Mouse (Mus musculus): ENCODE measurements around the gene Hoxa10. TPM values are rescaled to one million over a fixed set of nuclear protein-coding genes. Genes with fewer than 3 reads are reported as not detected.

Hoxa10 gene
- polyA plus RNA-seq, 1 experiment from 2014 or later, result 0.20 TPM

GRCm38 (mm10) chr6:52259811-52260261 is 19.2 kb upstream of the Hoxa10 start:
- peak overlapping the region; percentile 81 for H3K4me2 ChIP-seq
- no peak overlapping the region for H3K27ac ChIP-seq (ENCODE audit: low read depth, low read length)
- under 1% methylated on average over 38 of the region's 39 CpGs for WGBS (ENCODE audit: insufficient replicate concordance)
- H3K36me3 ChIP-seq (ENCODE audit: control insufficient read depth, insufficient read depth, low read length), result no peaks in the 10 kb centered on the region
- H3K9me3 ChIP-seq (replicated peaks; ENCODE audit: control insufficient read depth, low read length), result no peaks in the 10 kb centered on the region
- no peaks in the 10 kb centered on the region; the same call in 1 of the 2 replicates for H3K4me1 ChIP-seq (ENCODE audit: control insufficient read depth, insufficient read depth, low read length)
- no peak overlapping the region for H3K9ac ChIP-seq (ENCODE audit: low read depth, low read length)
- no peak for ATAC-seq (replicated peaks; ENCODE audit: insufficient number of reproducible peaks, low FRiP score, low TSS enrichment)
- H3K27me3 ChIP-seq (ENCODE audit: control insufficient read depth, insufficient read depth, low read length), result peaks cover 93% of the 10 kb centered on the region
- H3K4me3 ChIP-seq (ENCODE audit: low read depth, low read length), result peak overlapping the region; percentile 52

DNA sequence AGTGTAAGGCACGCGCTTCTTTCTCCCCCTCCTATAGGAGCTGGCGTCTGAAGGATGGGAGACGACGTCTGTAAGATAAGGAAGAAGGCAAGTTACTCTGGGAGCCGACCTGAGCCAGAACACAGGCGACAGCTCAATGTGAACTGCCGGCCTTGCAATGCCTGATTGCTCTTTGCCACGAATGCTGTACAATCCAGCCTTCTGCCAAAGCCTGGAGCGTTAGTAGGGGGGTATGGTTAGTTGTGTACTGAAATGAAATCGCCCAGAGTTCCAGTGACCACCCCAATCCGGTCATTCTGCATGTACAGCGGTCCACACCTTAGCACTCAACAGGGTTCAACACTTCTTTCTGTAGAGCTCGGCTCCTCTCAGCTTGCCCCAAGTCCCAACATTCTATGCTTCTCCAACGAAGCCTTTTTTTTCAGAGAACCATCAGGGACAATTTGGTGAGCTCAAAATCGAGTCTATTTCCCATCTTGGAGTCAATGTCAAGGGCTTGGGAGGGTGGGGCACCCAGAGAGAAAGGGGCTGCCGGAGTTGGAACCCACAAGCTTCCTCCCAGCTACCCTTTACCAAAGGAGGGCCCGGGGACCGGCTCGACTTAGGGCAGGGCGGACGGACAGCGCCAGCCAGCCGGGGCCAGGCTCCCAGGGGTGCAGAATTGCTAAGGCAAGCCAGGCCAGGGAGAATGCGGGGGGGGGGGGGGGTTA is 18.6 kb upstream of the Hoxa10 start:
- H3K4me3 ChIP-seq (ENCODE audit: low read depth, low read length), result peak overlapping the region; percentile 52; the same call in 1 of the 2 replicates
- no peaks in the 10 kb centered on the region; the same call in 1 of the 2 replicates for H3K4me1 ChIP-seq (ENCODE audit: control insufficient read depth, insufficient read depth, low read length)
- H3K9me3 ChIP-seq (replicated peaks; ENCODE audit: control insufficient read depth, low read length), result no peaks in the 10 kb centered on the region
- ATAC-seq (replicated peaks; ENCODE audit: insufficient number of reproducible peaks, low FRiP score, low TSS enrichment), result no peak
- no peak overlapping the region for H3K27ac ChIP-seq (ENCODE audit: low read depth, low read length)
- no peaks in the 10 kb centered on the region for H3K36me3 ChIP-seq (ENCODE audit: control insufficient read depth, insufficient read depth, low read length)
- H3K27me3 ChIP-seq (ENCODE audit: control insufficient read depth, insufficient read depth, low read length), result peaks cover 88% of the 10 kb centered on the region
- WGBS (ENCODE audit: insufficient replicate concordance), result 3% methylated on average over 24 of the region's 25 CpGs
- H3K9ac ChIP-seq (ENCODE audit: low read depth, low read length), result no peak overlapping the region
- no peak overlapping the region; the same call in 1 of the 2 replicates for H3K4me2 ChIP-seq

- H3K36me3 ChIP-seq (ENCODE audit: control insufficient read depth, insufficient read depth, low read length), result no peaks in the 10 kb centered on the region
- H3K4me1 ChIP-seq (ENCODE audit: control insufficient read depth, insufficient read depth, low read length), result no peaks in the 10 kb centered on the region; the same call in 1 of the 2 replicates
- no peaks in the 10 kb centered on the region for H3K9me3 ChIP-seq (replicated peaks; ENCODE audit: control insufficient read depth, low read length)
- ATAC-seq (replicated peaks; ENCODE audit: insufficient number of reproducible peaks, low FRiP score, low TSS enrichment), result no peak
- H3K4me3 ChIP-seq (ENCODE audit: low read depth, low read length), result no peak overlapping the region
- 0% methylated on average over 6 of the region's 6 CpGs for WGBS (ENCODE audit: insufficient replicate concordance)
- no peak overlapping the region for H3K9ac ChIP-seq (ENCODE audit: low read depth, low read length)
- no peak overlapping the region for H3K27ac ChIP-seq (ENCODE audit: low read depth, low read length)
- peaks cover 88% of the 10 kb centered on the region for H3K27me3 ChIP-seq (ENCODE audit: control insufficient read depth, insufficient read depth, low read length)
- no peak overlapping the region for H3K4me2 ChIP-seq
Measured at GRCm38 (mm10) chr6:52256956-52257355, 16.3 kb upstream of the Hoxa10 start.

DNA sequence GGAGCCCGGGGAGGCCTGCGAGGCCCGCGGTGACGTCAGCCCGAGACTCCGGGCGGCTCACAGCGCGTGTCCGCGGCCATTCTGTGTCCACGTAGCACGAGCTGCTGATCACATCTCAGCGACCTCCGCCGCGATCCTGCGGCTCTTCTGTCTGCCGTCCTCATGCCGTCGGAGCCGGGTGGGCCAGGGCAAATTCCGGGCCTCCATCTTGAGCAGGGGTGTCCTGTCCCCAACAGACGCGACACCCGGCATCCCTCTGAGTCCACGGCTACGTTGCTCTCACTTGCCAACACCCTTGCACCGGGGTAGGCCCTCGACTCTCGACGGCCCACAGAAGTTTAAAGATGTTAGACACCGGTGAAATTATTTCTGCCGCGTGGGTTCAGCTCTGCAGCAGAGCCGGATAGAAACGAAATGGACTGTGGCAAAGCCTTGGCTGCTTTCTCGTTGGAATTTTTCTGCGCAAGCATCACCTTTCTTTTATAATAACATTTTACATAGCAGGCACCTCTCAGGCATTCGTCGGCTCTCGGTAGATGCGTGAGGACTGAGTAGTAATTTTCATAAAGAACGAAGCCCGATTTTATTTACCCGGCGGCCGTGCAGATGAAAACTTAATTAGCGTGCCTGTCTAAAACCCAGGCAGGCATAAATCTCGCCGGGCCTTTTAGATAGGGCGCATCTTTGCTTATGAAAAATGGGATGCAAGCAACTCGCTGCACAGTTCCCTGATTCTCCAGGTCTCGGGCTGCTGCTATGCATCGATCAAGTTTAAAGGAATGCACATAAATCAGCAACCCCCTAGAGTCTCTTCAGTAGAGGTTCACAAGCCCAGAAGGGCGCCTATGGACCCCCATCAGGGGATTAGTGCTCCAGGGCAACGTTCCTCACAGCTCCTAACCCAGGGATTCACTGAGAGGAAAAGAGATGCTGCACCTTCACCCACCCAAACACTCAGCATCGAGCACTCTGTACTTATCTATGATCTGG is 13.2 kb upstream of the Hoxa10 start:
- Histone ChIP-seq H3K4me2 (peak overlapping the region; percentile 24), H3K36me3 (ENCODE audit: control insufficient read depth, insufficient read depth, low read length) (no peaks in the 10 kb centered on the region), H3K27me3 (ENCODE audit: control insufficient read depth, insufficient read depth, low read length) (peaks cover 87% of the 10 kb centered on the region), H3K4me1 (ENCODE audit: control insufficient read depth, insufficient read depth, low read length) (no peaks in the 10 kb centered on the region), H3K4me3 (ENCODE audit: low read depth, low read length) (0 out of 2 replicates have a peak overlapping the region, but pooled peaks have one; percentile 2), H3K9me3 (replicated peaks; ENCODE audit: control insufficient read depth, low read length) (no peaks in the 10 kb centered on the region), H3K9ac (ENCODE audit: low read depth, low read length) (no peak overlapping the region), H3K27ac (ENCODE audit: low read depth, low read length) (no peak overlapping the region)
- no peak for ATAC-seq (replicated peaks; ENCODE audit: insufficient number of reproducible peaks, low FRiP score, low TSS enrichment)
- WGBS (ENCODE audit: insufficient replicate concordance), result 1% methylated on average over 59 of the region's 59 CpGs

- no peaks in the 10 kb centered on the region for H3K4me1 ChIP-seq (ENCODE audit: control insufficient read depth, insufficient read depth, low read length)
- no peaks in the 10 kb centered on the region for H3K36me3 ChIP-seq (ENCODE audit: control insufficient read depth, insufficient read depth, low read length)
- no peak overlapping the region for H3K27ac ChIP-seq (ENCODE audit: low read depth, low read length)
- H3K9ac ChIP-seq (ENCODE audit: low read depth, low read length), result no peak overlapping the region
- H3K27me3 ChIP-seq (ENCODE audit: control insufficient read depth, insufficient read depth, low read length), result peaks cover 87% of the 10 kb centered on the region
- under 1% methylated on average over 34 of the region's 35 CpGs for WGBS (ENCODE audit: insufficient replicate concordance)
- H3K4me3 ChIP-seq (ENCODE audit: low read depth, low read length), result no peak overlapping the region
- H3K4me2 ChIP-seq, result peak overlapping the region; percentile 24; the same call in 1 of the 2 replicates
- no peaks in the 10 kb centered on the region for H3K9me3 ChIP-seq (replicated peaks; ENCODE audit: control insufficient read depth, low read length)
- ATAC-seq (replicated peaks; ENCODE audit: insufficient number of reproducible peaks, low FRiP score, low TSS enrichment), result no peak
Measured at GRCm38 (mm10) chr6:52252775-52253376, 12.2 kb upstream of the Hoxa10 start.

GRCm38 (mm10) chr6:52252016-52252774 is 11.5 kb upstream of the Hoxa10 start:
- H3K27ac ChIP-seq (ENCODE audit: low read depth, low read length), result no peak overlapping the region
- peaks cover 87% of the 10 kb centered on the region for H3K27me3 ChIP-seq (ENCODE audit: control insufficient read depth, insufficient read depth, low read length)
- 1% methylated on average over 24 of the region's 24 CpGs for WGBS (ENCODE audit: insufficient replicate concordance)
- H3K36me3 ChIP-seq (ENCODE audit: control insufficient read depth, insufficient read depth, low read length), result no peaks in the 10 kb centered on the region
- H3K4me3 ChIP-seq (ENCODE audit: low read depth, low read length), result no peak overlapping the region
- no peak overlapping the region for H3K4me2 ChIP-seq
- no peaks in the 10 kb centered on the region for H3K9me3 ChIP-seq (replicated peaks; ENCODE audit: control insufficient read depth, low read length)
- no peak overlapping the region for H3K9ac ChIP-seq (ENCODE audit: low read depth, low read length)
- no peak for ATAC-seq (replicated peaks; ENCODE audit: insufficient number of reproducible peaks, low FRiP score, low TSS enrichment)
- H3K4me1 ChIP-seq (ENCODE audit: control insufficient read depth, insufficient read depth, low read length), result no peaks in the 10 kb centered on the region

GRCm38 (mm10) chr6:52251177-52251879 is 10.7 kb upstream of the Hoxa10 start:
- Histone ChIP-seq H3K4me1 (ENCODE audit: control insufficient read depth, insufficient read depth, low read length) (no peaks in the 10 kb centered on the region; the same call in 1 of the 2 replicates), H3K4me3 (ENCODE audit: low read depth, low read length) (no peak overlapping the region), H3K27ac (ENCODE audit: low read depth, low read length) (no peak overlapping the region), H3K36me3 (ENCODE audit: control insufficient read depth, insufficient read depth, low read length) (no peaks in the 10 kb centered on the region), H3K4me2 (no peak overlapping the region), H3K9me3 (replicated peaks; ENCODE audit: control insufficient read depth, low read length) (no peaks in the 10 kb centered on the region), H3K27me3 (ENCODE audit: control insufficient read depth, insufficient read depth, low read length) (peaks cover 89% of the 10 kb centered on the region), H3K9ac (ENCODE audit: low read depth, low read length) (no peak overlapping the region)
- 7% methylated on average over 7 of the region's 7 CpGs for WGBS (ENCODE audit: insufficient replicate concordance)
- no peak for ATAC-seq (replicated peaks; ENCODE audit: insufficient number of reproducible peaks, low FRiP score, low TSS enrichment)

Measured in heart, embryonic 11.5 days (tissue).